Comparison of ENCODE assay signal across 7 mouse cellular contexts in genomic region chr17:51288751-51289150, GRCm38 (mm10).
DNase-seq lines count a peak whose midpoint lies in the region; ATAC-seq lines count a peak whose summit lies in the region.

No protein-coding gene starts in this region.

- DNase-seq in ovary, postnatal 36 days (ENCODE audit: low spot score), result peak; percentile 37
- no peak for DNase-seq in ovary, adult 18-20 months (ENCODE audit: low spot score)
- DNase-seq in adrenal gland, postnatal 36 days, result peak; percentile 80 to 84
- DNase-seq in embryonic facial prominence, embryonic 10.5 days (ENCODE audit: low spot score), result peak; percentile 39
- DNase-seq in kidney, postnatal 36 days, result peak; percentile 25 to 81
- peak; percentile 22 to 67 for DNase-seq in thymus, postnatal 10 days (ENCODE audit: low spot score in 2 of 2)

- no peaks in the 10 kb centered on the region for H3K27me3 ChIP-seq in embryonic facial prominence, embryonic 10.5 days (replicated peaks; ENCODE audit: low read depth, poor library complexity, severe bottlenecking)

- H3K9me3 ChIP-seq in embryonic facial prominence, embryonic 10.5 days, result 0 out of 2 replicates have a peak, but pooled peaks cover 2% of the 10 kb centered on the region

- H3K27ac ChIP-seq in embryonic facial prominence, embryonic 10.5 days (replicated peaks), result no peak overlapping the region

- WGBS in embryonic facial prominence, embryonic 10.5 days, result 77% methylated on average over 7 of the region's 7 CpGs

- H3K36me3 ChIP-seq in embryonic facial prominence, embryonic 10.5 days (replicated peaks), result no peaks in the 10 kb centered on the region

- no peaks in the 10 kb centered on the region for H3K4me1 ChIP-seq in embryonic facial prominence, embryonic 10.5 days

- no peak overlapping the region for H3K4me3 ChIP-seq in embryonic facial prominence, embryonic 10.5 days

- ATAC-seq in megakaryocyte-erythroid progenitor cell, adult 5-6 weeks (replicated peaks; ENCODE audit: low FRiP score, low TSS enrichment, poor library complexity, severe bottlenecking), result peak; percentile 88
